Mouse (Mus musculus): ENCODE results near the gene Fam189b.

Fam189b gene

DNA sequence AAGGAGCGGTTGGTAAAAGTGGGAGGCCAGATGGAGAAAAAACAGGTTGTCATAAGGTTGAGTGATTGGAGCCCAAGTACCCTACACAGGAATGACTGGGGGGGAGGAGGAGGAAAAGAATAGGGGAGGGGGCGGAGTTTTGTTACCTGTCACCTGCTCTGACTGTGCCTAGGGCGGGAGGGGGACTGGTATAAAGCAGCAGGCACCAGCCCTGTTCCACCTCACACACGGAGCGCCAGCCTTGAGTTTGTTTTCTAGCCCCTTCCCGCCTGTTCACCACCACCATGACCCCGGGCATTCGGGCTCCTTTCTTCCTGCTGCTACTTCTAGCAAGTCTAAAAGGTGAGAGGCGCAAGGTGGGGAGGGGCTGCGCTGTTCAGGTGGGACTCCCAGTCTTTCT is 45.9 kb downstream of the Fam189b start, which contains the start of gene Muc1:
TSS of gene Muc1 (plus strand) at position 222 of the 400 bp plus-strand sequence.
- in situ Hi-C loops (cut with MboI, MseI), result no loop called here

DNA sequence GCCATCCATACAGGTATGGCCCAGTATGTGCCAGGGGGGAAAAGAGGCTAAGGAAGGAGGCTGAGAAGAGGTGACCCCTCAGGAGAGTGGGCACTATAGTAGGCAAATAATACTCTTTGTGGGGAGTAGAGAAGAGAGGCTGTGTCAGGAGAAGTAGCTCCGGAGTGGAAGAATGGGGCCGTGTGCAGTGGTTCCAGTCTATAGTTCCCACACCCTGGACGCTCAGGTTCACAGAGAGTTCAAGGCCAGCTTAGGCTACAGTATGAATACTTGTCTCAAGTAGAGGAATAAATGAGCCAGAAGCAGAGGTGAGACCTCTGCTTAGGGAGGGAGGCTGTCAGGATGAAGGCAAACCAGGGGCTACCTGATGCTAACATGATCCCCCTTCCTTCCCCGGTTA is 46.3 kb downstream of the Fam189b start:
- in situ Hi-C loops (cut with MboI, MseI), result no loop called here

DNA sequence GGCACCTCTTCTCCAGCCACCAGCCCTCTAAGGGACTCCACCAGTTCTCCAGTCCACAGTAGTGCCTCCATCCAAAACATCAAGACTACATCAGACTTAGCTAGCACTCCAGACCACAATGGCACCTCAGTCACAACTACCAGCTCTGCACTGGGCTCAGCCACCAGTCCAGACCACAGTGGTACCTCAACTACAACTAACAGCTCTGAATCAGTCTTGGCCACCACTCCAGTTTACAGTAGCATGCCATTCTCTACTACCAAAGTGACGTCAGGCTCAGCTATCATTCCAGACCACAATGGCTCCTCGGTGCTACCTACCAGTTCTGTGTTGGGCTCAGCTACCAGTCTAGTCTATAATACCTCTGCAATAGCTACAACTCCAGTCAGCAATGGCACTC is 47.6 kb downstream of the Fam189b start:
- in situ Hi-C loops (cut with MboI, MseI), result no loop called here

GRCm38 (mm10) chr3:89231345-89231744 is 48.4 kb downstream of the Fam189b start:
- in situ Hi-C loops (cut with MboI, MseI), result no loop called here

GRCm38 (mm10) chr3:89231772-89232275 is 48.9 kb downstream of the Fam189b start:
- in situ Hi-C loops (cut with MboI, MseI), result no loop called here

DNA sequence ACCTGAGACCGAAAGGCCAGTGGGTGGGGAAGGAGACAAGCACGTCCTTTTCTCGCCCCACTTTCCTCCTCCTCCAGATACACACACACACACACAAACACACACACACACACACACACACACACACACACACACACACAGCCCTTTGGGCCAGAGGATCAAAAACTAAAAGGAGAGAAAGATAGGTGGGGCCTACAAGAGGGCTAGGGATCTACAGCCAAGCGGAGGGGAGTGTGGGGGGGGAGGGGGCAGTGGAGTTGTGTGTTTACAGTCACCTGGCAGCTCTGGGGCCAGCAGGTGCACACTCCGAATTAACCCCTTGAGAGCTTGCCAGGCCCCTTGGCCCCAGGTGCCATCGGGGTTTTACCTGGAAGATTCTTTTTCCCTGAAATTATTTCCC is 49.7 kb downstream of the Fam189b start:
- in situ Hi-C loops (cut with MboI, MseI), result no loop called here

GRCm38 (mm10) chr3:89233562-89234110 is 50.7 kb downstream of the Fam189b start:
- in situ Hi-C loops (cut with MboI, MseI), result no loop called here

GRCm38 (mm10) chr3:89236516-89236915 is 53.6 kb downstream of the Fam189b start:
- in situ Hi-C loops (cut with MboI, MseI), result no loop called here

GRCm38 (mm10) chr3:89237682-89238081 is 54.7 kb downstream of the Fam189b start:
- in situ Hi-C loops (cut with MboI, MseI), result no loop called here

- in situ Hi-C loops (cut with MboI, MseI), result no loop called here
Measured at GRCm38 (mm10) chr3:89238494-89238893, 55.6 kb downstream of the Fam189b start.
